Mouse (Mus musculus): Measurements from ENCODE around the gene Gm21970.

The Gm21970 gene

DNA sequence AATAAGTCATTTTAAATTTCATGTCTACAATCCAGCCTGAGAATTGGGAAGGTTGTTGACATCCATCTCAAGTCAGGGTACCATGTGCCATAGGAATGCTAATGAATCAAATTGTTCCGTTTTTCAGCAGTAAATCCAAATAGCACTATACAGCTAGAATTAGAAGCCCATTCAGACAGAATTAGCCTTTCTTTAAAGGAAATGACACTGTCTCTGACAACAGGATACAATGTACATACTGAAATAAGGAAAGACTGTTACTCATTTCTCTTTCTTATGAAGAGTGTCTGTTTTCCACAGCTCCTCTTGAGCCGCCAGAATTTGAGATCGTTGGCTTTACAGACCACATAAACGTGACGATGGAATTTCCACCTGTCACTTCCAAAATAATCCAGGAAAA lies at the start of gene Gm21970:
Gene Gm21970, plus strand, starts transcription at position 301 of the 400 bp plus-strand sequence.
- no peak for DNase-seq

DNA sequence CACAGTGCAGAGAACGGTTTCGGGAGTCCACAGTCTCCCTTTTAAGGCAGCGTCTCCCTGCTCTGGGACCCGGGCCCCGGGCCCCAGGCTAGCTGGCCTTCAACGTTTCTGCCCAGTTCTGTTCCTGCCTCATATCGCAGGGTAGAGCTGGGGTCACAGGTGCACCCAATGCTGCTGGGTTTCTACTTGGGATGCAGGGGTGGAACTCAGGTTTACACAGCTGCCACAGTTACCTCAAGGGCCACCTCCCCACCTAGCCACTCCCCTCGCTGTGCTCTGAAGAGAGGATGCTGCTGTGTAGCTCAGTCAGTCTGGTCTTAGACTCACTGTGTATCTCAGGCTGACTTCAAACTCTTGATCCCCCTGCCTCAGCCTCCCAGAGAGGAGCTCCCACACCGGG lies 45.0 kb upstream of the Gm21970 start:
- no peak for DNase-seq

DNA sequence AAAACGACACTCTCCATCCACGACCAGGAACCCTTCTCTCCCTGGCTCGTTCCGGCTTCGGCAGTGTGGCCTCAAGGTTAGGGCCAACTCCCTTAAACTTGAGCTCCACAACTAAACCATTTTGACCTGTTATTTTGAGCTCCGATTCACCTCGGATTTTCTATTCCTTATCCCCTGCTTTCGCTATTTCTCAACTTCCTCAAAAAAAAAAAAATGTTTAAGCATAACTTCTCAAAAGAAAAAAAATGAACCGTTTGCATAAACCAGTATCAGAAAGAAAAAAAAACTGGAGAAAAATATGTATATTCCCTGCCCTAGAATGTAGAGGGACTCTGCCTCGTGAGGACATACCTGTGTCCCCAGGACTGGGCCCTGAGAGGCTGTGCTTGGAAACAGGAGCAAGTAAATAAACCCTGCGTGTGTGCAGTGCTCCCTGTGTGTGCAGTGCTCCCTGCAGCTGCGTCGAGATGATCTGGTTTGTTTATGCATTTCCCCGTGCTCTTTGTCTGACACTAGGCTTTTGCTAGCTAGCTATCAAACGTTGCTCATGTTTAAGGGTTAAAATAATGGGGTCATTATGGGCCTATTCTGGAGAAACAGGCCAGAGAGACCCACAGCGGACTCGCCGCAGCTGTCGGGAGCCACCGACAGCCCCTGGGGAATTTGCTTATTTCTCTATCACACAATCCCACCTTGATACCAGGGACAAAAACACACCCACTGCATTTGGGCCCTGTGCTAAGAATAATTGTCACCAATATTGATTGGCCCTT lies 43.8 kb upstream of the Gm21970 start:
- no peak for DNase-seq

DNA sequence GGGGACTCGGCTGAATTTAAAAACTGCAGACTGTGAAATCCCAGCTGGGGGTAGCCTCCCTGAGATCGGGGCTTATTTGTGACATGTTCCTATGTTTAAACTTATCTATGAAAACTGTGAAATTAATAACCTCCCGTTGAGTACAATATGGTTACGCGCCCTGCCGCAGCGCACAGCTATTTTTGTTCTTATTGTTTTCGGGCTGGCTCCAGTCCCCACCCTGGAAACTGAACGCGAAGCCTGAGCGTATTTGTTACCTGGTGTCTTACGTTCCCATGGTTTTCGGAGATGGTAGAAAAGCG lies 43.3 kb upstream of the Gm21970 start:
- no peak for DNase-seq

DNA sequence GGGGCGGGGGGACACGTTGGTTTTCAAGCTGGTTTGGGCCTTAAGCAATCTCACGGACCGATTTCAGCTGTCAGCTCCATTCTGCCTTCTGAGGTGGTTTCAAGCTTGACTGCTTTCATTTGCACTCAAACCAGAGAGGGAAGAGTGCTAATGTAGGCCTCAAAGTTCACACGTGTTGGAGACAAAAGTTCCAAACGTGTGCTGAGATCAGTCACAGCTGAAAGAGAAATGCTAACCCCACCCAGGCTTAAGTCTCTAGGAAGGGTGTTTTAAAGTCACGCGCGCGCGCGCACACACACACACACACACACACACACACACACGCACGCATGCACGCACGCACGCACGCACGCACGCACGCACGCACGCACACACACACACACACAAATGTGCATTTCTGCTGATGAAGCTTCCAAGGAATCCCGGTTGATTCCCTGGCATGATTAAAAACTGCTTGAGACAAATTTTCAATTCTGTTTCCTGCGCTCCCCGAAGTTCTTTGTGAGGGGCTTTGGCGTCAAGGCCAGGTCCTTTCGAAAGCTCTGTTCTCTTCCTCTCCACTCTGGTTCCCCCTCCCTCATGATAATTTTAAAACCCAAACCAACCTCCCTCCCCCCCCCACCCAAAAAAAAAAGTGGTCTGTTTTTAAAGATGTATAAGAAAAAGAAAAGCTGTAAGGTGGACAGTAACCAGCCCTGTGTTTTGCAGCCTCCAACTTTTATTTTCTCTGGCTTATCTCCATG lies 42.8 kb upstream of the Gm21970 start:
- DNase-seq, result no peak

DNA sequence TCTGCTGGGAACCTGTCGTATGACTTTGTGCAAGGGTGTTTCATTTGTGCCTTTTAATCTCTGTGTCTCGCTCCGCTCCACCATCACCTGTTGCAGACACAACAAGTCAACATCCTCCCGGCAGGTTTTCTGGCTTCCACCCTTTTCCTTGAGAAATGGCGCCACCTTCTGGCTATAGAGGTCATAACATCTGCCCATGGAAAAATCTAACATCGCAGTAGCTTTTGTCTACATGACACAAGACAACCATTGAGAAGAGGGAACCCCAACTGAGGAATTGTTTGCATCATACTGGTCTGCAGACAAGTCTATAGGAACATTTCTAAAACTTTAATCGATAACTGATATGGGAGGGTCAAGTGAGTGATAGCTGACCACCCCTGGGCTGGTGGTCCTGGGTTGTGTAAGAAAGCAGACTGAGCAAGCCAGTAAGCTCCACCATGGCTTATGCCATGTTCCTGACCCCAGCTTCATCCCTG lies 39.4 kb upstream of the Gm21970 start:
- peak; percentile 70 for DNase-seq

DNA sequence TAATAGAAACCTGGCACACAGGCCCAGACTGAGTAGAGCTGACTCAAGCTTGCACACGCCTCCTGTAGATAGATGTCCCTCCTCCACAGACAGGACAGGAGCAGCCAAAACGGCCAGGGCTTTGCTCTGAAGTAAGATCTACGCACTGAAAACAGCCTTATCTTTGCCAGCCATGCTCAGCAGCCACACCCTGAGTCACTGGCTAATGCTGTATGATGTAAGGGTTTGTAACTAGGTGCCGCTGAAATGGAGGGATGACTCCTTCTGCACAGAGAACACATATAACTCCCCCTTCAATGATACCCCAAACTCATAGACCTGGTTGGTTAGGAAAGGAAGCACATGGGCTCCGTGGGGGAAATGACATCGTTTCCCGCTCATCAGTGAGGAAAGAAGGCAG lies 38.8 kb upstream of the Gm21970 start:
- no peak for DNase-seq

DNA sequence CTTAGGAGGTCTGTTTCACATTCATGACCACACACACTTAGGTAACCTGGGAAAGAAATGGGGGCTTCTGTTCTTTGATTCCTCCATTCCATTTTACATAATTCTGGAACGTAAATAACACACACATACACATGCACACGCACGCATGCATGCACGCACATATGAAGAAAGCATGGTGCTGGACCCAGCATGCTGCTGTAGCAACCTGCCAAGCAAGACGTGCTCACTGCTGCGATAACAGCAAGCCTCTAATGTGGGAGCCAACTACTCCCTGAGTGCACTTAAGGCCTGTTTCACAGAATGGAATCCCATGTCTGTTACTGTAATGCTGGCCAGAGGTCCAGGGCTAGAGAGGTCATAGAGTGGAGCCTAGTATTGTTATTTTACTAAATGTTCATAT lies 38.3 kb upstream of the Gm21970 start:
- no peak for DNase-seq

DNA sequence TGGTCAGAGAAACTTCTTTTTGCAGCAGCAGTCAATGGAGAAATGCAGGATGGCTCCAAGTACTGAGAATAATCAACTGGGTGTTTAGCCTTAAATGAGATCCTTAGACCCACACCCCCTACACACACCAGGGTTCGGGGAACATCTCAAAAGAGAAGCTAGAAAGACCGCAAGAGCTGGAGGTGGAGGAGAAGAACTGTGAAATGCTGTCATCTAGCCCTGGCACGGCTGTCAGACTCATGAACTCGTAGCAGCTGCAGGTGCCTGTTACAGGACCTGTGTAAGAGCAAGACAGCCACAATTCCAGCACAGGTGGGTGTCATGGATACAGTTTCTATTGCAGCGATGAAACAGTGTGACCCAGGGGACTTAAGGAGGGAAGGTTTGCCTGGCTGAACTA lies 37.9 kb upstream of the Gm21970 start:
- DNase-seq, result no peak

DNA sequence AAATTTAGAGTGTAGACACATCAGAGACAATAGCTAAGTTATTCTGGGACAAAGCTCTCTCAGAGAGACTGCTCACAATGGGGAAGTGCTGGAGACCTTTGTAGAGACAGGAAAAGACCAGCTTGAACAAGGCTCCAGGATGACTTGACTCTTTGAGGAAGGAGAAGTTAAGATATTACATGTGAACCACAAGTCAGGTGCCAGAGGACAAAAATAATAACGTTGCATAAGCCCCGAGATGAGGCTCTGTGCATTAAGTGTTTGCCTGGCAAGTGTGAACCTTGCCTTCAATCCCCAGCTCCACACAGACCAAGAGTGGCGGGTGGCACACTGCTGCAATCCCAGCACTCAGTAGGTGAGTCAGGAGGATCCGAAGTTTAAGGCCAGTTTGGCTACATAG lies 36.9 kb upstream of the Gm21970 start:
- DNase-seq, result no peak

DNA sequence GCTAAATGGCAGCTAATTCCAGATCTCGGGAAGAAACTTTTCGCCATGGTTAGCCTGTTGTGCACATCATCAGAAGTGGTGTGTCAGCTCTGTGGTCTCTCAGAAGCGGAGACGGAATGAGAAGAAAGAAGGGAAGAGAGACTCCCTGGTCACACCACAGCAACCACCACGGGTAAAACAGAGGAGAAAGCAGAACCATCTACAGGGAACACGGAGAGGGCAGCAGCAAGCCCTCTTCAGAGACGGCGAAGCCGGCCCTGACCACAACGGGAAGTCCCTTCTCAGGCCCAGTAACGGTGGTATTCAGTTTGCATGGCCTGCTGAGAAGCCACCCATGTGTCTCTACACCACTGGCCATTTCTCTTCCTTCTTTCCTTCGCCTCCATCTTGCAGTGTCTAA lies 36.4 kb upstream of the Gm21970 start:
- no peak for DNase-seq

DNA sequence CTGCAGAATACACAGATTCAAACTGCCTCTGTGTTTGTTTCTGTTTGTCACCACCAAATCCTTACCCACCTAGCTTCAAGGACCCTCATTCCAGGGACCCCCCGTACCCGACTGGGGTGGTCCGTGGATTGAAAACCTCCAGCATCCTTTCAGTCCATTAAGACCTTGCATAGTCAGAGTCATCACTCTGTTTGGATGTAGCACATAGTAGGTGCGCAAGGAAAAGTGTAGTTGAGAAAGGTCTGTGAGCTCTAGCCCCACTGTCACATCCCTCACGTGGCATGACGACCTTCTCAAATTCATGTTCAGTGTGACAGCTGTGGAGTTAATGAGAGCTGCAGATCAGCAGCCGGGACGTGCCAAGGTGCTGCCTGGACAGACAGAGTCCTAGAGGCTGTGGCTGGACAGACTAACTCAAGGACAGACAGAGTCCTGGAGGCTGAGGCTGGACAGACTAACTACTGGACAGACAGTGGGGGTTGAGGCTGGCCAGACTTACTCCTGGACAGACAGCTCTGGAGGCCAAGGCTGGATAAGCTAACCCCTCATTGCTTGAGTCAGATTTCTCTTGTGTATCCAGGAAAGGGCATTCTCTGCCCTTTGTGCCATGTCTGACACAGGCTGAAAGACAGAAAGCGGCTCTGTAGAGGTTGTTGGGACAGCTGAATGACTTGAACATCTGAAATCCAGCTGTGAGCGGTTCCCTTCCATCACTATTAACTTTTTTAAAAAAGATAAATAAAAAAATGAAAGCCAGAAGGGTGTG lies 34.6 kb upstream of the Gm21970 start:
- DNase-seq, result no peak

DNA sequence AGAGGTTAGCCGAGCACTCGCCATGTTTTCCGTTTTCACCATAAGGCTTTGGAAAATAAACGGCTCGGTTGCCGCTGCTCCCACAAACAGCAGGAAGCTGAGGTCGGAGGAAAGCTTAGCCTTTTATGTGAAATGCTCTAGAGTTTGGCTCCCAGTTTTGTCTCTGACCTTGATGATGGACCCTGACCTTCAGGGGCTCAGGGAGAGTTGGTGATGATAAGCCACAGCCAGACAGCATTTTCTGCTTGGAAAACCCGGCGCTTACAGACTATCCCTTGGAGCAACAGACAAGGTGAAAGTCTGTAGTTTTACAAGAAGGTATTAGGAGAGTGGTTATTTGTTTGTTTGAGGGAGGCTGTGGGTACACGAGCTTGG lies 34.0 kb upstream of the Gm21970 start:
- peak; percentile 39 for DNase-seq

DNA sequence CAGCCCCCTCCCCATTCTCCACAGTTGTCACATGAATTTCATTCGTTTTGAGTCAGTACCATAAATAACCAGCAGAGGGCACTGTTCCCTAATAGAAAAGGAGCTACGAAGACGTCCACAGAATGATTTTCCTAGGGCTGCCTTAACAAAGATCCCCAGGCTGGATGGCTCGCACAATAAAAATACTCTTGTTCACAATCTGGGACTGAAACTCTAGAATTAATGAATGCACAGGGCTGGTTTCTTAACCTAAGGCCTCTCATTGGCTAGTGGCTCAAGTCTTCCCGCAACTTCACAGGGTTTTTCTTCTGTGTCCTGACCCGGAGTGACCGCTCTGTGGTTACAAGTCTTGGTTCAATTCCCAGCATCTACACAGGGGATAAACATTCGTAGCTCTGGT lies 33.0 kb upstream of the Gm21970 start:
- DNase-seq, result peak; percentile 75

DNA sequence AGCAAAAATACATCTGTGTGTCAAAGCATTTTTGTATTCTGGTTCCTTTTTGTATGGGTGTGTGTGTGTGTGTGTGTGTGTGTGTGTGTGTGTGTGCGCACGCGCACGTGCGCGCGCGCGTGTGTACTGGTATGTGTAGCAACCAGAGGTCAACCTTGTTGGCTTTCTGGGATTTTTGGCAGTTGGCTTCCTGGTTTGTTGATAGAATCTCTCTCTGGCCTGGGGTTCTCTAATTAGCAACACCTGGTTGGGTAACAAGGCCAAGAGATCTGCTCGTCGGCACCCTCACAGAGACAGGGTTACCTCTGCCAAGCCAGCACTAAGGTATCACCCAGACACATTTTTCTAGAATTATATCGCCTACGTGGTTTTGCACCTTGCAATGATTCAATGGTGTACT lies 32.0 kb upstream of the Gm21970 start:
- DNase-seq, result peak; percentile 29

DNA sequence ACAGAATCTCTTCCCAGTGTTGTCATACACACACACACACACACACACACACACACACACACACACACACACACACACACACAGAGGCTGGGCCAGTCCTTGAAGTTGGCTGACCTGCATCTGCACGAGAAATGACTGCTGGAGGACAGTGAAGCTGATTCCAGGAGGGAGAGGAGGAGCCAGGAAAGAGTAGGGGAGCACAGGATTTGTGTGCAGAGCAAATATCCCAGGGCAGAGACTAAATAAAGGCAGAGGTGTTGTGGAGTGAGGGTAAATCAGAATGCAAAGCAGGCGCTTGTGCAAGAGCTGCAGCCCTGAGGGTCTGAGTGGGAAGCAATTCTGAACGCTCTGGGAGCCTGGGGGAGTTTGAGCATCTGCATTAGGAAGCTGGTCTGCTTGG lies 31.4 kb upstream of the Gm21970 start:
- no peak for DNase-seq

DNA sequence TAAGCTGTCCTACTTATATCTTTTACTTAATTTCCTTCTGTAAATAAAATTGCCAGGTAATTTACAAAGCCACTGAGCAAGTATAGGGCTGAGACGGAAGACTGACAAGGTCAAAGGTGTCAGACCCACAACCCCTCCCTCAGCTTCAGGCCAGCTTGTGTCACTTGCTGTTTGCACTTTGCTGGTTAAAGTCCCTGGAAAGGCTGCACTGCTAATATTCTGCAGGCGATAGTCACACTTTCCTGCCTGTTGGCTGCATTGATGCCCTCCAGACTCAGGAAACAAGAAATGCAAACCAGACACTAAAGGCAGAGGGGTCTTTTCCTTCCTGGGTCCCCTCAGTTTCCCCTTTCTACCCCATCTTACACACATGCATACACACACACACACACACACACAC lies 29.5 kb upstream of the Gm21970 start:
- no peak for DNase-seq

DNA sequence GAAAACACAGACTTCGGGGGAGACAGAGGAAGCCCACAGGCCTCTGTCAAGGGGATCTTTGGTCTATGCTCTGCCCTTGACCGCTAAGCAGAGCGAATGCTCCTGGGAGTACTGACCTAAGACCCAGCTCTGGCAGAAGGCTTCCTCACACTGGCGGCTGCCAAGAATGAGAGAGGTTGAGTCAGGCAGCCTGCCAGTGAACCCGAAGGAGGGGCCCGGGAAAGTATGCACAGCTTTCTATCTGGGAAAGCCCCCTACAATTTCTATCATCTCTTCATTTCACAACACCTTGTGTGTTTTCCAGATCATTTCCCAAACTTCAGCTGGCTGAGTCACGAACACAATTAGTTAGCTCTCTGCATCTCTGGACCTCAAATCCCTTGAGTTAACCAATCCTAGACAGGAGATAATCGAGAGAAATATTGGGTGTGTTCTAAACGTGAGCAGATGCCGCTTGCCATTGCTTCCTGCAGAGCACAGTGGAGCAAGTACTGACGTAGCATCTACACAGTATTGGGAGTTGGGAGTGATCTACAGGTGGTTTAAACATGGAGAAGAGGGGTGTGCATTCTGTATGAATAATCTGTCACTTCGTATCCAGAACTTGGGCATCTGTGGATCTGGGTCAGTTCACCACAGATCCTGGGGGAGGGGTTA lies 28.8 kb upstream of the Gm21970 start:
- peak; percentile 85 for DNase-seq

DNA sequence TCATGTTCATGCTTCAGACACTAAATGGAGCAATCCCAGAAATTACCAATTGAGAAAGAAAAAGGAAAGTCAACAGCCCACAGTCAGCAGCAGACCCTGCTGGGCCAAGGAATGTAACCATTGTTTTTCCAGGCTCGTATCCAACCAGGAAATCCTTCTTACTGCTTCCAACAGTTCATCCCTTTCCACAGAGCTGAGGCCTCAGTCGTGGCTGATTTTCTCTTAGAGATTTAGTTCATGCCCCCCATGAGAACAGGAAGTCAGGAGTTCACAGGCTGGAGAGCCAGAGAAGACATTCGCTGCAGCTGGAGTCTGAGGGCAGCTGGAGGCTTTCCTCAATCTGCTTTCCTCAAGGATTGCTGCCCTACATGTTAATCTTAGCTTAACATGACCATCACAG lies 28.0 kb upstream of the Gm21970 start:
- peak; percentile 87 for DNase-seq

DNA sequence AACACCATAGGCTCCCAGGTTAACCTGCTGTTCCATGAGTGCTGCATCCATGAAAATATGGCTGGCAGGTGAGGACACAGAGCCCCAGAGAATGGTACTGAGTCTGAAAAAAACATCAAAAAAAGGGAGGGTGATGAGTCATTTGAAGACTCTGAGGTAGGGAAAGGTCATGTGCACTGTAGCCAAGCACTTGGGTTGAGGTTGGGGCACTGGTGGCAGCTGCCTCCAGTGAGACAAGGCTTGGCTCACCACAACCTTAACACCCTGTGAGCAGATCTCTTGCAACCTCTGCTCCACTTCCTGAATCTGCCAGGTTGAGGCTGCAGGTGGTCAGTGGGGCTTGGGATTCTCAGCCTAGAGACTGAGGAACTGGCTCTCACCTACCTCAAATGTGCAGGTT lies 25.0 kb upstream of the Gm21970 start:
- no peak for DNase-seq

DNA sequence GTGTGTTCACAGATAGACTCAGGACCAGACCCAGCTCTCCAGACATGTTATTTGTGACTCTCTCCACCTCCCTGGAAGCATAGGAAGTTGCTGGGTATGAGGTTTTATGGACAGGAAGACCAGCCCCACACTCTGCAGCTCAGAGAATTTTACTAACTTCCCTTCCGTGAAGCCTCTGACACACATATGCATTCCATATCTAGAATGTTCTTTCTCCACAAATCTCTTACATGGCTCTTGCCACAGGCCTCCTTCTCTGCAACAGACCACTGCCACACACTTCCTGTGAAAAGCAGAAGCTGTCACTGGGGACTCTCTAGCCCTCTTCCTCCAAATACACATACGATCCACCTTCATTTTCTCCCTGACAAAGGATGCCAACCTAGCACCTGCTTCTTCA lies 24.5 kb upstream of the Gm21970 start:
- DNase-seq, result no peak

DNA sequence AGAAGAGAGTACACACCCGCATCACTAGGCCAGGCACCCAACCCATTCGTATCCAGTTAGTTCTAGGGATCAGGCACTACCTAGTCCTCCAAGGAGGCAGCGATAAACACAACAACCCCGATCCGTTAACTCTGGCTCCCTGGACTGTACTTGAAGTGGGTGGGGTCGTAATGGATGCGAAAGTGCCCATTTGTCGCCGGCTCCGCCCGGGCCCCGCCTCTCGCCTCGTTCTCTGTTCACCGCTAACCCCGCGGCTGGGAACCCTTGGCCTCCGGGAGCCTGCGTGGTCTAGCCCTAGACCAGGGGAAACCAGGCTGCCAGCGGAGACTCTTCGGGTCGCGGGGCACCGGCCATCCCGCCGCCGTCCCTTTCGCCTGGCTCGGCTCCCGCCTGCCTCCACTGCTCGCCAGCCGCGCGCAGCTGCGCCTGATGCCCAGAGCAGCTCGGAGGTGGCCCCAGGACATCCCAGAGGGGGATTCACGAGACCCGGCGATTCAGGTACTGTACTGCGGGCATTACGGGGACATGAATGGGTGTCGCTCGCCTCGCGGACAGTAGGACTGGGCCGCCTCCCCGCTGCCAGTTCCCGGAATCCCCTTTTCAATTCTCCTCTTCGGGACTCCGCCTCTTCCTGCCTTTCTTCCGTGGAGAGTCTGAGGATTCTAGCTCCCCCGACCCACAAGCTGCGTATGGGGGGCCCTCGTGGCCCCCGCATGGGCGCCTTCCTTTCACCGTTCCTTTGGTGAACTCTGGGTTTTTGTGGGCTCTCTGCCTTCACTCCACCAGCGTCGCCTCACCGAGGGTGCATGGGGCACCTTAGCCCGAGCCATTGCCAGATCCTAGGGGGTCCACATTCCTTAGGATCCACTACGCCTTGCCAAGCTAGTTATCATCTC lies 18.7 kb upstream of the Gm21970 start, which contains the start of gene Ifnar2:
Gene Ifnar2, plus strand, starts transcription at position 207 of the 896 bp plus-strand sequence.
- peak; percentile 90 for DNase-seq

Data from kidney, postnatal 14 days (tissue).